Mouse (Mus musculus) small intestine, adult 2 months (tissue): ENCODE data around the gene Aldh9a1. TPM values are rescaled to one million over a fixed set of nuclear protein-coding genes. Genes with fewer than 3 reads are reported as not detected.

Experiments used
- H3K27ac ChIP-seq: fragments of 200-500 bp; 2 replicates; pipeline ENCODE4 v1.5.1; 2012; ENCODE audit warnings: low read depth, low read length, control low read depth, inconsistent platforms; ENCODE audit not compliant: insufficient read depth
- H3K27me3 ChIP-seq: fragments of 200-500 bp; 2 replicates; pipeline ENCODE4 v1.6.1; 2012; ENCODE audit warnings: mild to moderate bottlenecking, moderate library complexity, low read length, inconsistent platforms; ENCODE audit not compliant: control insufficient read depth, insufficient read depth
- H3K36me3 ChIP-seq: fragments of 200-500 bp; 2 replicates; pipeline ENCODE4 v1.6.1; 2012; ENCODE audit warnings: mild to moderate bottlenecking, low read length, control low read depth, inconsistent platforms; ENCODE audit not compliant: control insufficient read depth, insufficient read depth
- H3K4me1 ChIP-seq: fragments of 200-500 bp; 2 replicates; pipeline ENCODE4 v1.6.1; 2012; ENCODE audit warnings: low read length, inconsistent platforms, mixed read lengths; ENCODE audit not compliant: control insufficient read depth, insufficient read depth, insufficient read length
- H3K4me3 ChIP-seq: fragments of 200-500 bp; 2 replicates; pipeline ENCODE4 v1.5.1; 2012; ENCODE audit warnings: low read depth, mild to moderate bottlenecking, control low read depth, inconsistent platforms, low read length, moderate library complexity
- CTCF ChIP-seq: fragments of 200-500 bp; IDR thresholded peaks from 2 replicates; pipeline ENCODE4 v1.5.1; 2012; ENCODE audit warnings: low read depth, mild to moderate bottlenecking, control low read depth, inconsistent platforms, low read length, moderate library complexity, mixed read lengths; ENCODE audit not compliant: insufficient replicate concordance, insufficient read length; ENCODE audit errors: extremely low read depth
- POLR2A ChIP-seq: fragments of 200-500 bp; IDR thresholded peaks from 2 replicates; pipeline ENCODE4 v1.6.1; 2012; ENCODE audit warnings: low read depth, mild to moderate bottlenecking, control low read depth, inconsistent platforms, low read length, moderate library complexity
- WGBS: fragments of 180-500 bp; shearing (Covaris S2); methylation state at CpG from one replicate; pipeline ENCODE4 v1.1.7; 2018; 5-methylcytosine and 5-hydroxymethylcytosine counted together
- polyA plus RNA-seq: library from polyadenylated mRNA; depleted of rRNA; stranded (reverse); fragments of >200 nt; gene quantifications from 2 replicates; pipeline ENCODE4 v1.2.3, GENCODE M21; 2012

The Aldh9a1 gene
- polyA plus RNA-seq, 1 experiment = 112 TPM

DNA sequence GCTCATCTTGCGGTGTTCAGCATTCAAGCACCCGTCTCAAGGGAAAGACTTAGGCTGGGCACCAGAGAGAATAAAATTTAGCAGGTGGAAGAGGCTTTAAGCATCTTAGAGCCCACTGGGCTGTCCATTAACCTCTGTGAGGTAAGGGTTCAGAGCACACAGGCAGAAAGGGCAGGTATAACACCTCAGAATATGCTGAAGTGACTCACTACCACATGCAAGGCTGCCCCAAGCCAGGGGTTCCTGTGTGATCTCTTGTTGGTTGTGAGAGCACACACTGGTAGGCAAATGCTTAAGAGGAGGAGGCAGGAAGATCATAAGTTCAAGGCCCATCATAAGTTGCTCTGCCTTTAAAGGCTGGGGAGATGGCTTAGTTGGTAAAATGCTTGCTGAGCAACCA lies 30.4 kb downstream of the Aldh9a1 start:
- TF ChIP-seq CTCF (no peak), POLR2A (no peak)
- H3K4me1 ChIP-seq = peaks cover 64% of the 10 kb centered on the region
- WGBS = 92% methylated on average over 2 of the region's 2 CpGs
- H3K4me3 ChIP-seq = no peak overlapping the region
- H3K27me3 ChIP-seq = no peaks in the 10 kb centered on the region
- peak overlapping the region; percentile 11; the same call in 1 of the 2 replicates for H3K27ac ChIP-seq
- H3K36me3 ChIP-seq = peaks cover 20% of the 10 kb centered on the region

DNA sequence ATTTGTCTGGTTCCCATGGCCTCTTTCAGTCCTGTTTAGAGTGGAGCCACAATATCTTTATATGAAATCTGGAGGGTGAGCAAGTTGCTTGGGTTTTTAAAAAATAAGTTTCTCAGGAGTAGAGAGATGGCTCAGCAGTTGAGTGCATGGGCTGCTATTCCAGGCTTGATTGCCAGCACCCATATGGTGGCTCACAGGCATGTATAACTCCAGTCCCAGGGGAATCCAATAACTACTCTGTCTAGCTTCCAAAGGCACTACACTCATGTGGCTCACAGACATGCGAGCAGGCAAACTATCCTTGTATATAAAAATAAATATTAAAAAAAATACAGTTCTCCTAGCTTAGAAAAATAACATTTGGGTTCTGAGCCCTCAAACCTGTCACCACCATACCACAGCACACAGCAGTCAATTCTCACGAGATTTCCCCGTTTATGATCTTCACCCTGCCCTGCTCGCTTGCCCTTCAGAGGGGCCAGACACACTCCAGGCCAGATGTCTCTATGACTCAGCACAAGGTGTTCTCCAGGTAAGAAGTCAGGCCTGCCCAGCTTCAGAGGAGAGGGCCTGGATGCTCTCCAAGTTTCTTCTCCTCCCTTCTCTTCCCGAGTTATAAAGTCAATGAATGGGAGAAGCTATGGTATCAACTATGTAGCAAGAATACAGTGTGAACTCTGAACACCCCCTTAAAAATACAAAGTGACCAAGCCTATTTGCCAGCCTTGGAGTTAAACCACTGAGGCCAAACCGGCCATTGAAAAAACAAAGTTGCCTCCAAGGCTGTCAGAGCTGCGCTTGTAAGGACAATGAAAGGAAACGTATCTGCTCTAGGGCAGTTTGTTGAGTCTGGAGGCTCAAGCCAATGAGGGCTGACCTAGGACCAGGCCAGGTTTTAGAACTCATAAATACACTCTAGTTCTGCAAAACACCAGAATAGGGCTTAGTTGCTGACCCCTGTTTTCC lies 31.5 kb downstream of the Aldh9a1 start:
- H3K27me3 ChIP-seq = no peaks in the 10 kb centered on the region
- peaks cover 61% of the 10 kb centered on the region for H3K4me1 ChIP-seq
- TF ChIP-seq CTCF (no peak), POLR2A (no peak)
- peaks cover 9% of the 10 kb centered on the region for H3K36me3 ChIP-seq
- peak overlapping the region; percentile 89 for H3K27ac ChIP-seq
- H3K4me3 ChIP-seq = no peak overlapping the region
- 28% methylated on average over 8 of the region's 8 CpGs for WGBS

DNA sequence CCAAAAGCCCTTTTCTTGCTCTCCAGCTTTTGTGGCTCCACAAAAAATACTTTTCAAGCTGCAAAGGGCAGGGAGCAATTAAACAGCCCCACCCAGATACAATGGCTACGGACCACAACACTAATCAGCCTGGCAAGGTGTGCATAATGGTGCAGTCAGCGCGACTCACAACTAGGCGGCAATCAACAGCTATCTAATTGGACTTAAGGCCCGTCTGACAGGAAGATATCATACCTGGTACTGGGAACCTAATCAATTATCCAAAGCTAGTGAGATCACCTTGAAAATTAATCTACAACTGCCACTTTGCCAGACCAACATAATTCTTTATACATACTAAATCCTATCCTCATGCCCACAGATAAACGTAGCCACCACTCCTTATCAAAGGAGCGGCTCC lies 32.5 kb downstream of the Aldh9a1 start:
- Histone ChIP-seq H3K27ac (peak overlapping the region; percentile 89), H3K4me1 (peaks cover 60% of the 10 kb centered on the region), H3K4me3 (peak overlapping the region; percentile 2; the same call in 1 of the 2 replicates), H3K36me3 (peaks cover 2% of the 10 kb centered on the region), H3K27me3 (no peaks in the 10 kb centered on the region)
- 34% methylated on average over 7 of the region's 7 CpGs for WGBS
- TF ChIP-seq CTCF (0 out of 2 replicates have a peak, but pooled peaks have one; percentile 16), POLR2A (no peak)

DNA sequence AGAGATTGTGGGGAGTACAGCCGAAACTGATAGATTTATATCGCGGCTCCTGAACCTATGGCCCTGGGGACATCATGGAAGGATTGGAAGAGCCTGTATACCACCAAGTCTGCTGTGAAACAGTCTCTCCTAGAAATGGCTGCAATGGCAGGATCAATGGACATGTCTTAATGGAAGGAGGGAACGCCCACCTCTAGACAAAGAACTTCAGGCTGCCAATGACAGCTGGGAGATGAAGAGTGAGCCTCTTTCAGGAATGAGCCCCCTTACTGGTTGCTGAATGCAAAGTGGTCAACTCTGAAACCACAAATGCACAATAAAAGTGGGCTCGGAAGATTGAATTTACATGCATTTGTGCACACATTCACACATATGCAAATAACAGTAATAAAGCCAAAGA lies 33.0 kb downstream of the Aldh9a1 start:
- 53% methylated on average over 5 of the region's 5 CpGs for WGBS
- no peaks in the 10 kb centered on the region for H3K27me3 ChIP-seq
- H3K27ac ChIP-seq = peak overlapping the region; percentile 89
- TF ChIP-seq CTCF (no peak), POLR2A (no peak)
- H3K4me1 ChIP-seq = peaks cover 62% of the 10 kb centered on the region
- no peaks in the 10 kb centered on the region for H3K36me3 ChIP-seq
- H3K4me3 ChIP-seq = no peak overlapping the region

DNA sequence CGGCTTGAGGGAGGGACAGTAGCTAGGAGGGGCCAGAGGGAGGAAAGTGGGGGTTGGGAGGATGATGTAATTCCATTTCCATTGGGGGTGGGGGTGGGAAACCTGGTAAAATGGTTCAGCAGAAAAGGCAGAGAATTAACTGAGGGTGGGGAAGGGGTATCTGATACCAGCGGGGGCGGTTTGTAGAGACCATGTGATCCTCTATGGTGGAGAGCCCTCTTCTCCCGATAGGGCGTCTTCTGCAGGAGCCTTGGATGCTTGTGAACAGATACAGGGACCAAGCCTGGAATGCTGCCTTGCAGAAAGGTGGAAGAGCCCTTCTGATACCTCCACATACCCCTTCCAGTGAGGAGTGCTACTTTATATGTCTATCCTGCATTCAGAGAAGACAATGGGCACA lies 33.4 kb downstream of the Aldh9a1 start:
- 80% methylated on average over 5 of the region's 5 CpGs for WGBS
- no peak for TF ChIP-seq CTCF
- TF ChIP-seq POLR2A = no peak
- Histone ChIP-seq H3K27me3 (no peaks in the 10 kb centered on the region), H3K4me1 (peaks cover 64% of the 10 kb centered on the region), H3K4me3 (no peak overlapping the region), H3K36me3 (no peaks in the 10 kb centered on the region), H3K27ac (peak overlapping the region; percentile 91)

DNA sequence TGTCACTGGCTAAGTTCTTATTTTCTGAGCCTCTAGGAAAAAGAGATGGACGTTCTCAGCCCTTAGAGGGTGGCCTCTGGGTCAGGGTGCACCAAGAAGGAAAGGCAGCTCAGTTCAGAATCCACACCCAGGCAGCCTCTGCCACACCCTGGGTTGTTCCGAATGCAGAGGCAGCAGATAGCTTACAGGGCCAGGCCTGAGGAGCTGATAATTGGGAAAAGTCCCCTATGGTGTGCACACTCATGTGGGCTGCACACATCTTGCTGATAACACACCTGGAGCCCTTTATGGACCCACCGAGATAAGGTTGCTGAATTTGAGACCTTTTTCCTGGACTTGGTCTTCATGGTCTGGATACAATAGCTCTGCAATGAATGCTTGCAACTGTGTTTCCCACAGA lies 34.4 kb downstream of the Aldh9a1 start:
- TF ChIP-seq CTCF (no peak), POLR2A (no peak)
- Histone ChIP-seq H3K27me3 (no peaks in the 10 kb centered on the region), H3K27ac (peak overlapping the region; percentile 91), H3K4me1 (peaks cover 65% of the 10 kb centered on the region), H3K4me3 (no peak overlapping the region), H3K36me3 (peaks cover 7% of the 10 kb centered on the region)
- 22% methylated on average over 3 of the region's 3 CpGs for WGBS

DNA sequence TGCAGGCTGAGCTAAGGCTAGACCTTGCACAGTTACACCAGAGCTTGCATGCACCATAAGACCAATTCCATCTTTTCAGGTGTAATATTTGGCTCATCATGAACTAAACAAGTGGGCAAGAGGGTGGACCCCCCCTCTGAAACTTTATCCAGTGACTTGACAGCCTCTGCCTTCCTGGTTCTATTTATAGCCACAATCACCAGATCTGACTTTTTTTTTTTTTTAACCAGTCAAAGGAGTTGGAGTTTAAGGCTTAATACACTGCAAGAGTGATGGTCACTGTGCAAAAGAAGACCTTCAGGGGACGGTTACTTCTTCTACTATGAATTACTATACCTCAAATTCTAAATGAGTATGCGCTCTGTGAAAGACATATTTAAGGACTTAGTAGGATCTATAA lies 35.4 kb downstream of the Aldh9a1 start:
- peaks cover 61% of the 10 kb centered on the region for H3K4me1 ChIP-seq
- 97% methylated on average over 2 of the region's 2 CpGs for WGBS
- peaks cover 7% of the 10 kb centered on the region for H3K36me3 ChIP-seq
- TF ChIP-seq CTCF (no peak), POLR2A (no peak)
- no peak overlapping the region for H3K4me3 ChIP-seq
- H3K27me3 ChIP-seq = no peaks in the 10 kb centered on the region
- peak overlapping the region; percentile 91 for H3K27ac ChIP-seq
